Mouse (Mus musculus): ENCODE results near the gene Mvd.

Gene Mvd

DNA sequence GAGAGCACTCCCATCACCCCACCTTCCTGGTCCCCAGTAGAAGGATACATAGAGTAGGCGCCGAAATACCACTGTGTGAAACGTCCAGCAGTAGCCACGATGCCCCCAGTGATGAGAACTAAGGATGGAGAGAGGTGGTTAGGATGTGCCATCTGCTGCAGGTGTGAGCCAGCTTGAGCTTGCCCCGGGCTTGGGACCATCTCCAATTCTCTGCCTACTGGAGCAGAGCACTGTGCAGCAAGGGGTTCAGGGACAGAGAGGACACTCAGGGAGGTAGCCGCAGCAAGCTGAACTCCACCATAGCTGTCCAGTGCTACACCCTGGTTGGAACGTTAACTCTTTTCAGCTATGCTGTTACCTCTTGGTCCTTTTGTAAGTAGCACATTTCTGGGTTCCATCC, 15.6 kb downstream of the Mvd start:
- no peak for DNase-seq (ENCODE audit: low spot score in 2 of 2)

DNA sequence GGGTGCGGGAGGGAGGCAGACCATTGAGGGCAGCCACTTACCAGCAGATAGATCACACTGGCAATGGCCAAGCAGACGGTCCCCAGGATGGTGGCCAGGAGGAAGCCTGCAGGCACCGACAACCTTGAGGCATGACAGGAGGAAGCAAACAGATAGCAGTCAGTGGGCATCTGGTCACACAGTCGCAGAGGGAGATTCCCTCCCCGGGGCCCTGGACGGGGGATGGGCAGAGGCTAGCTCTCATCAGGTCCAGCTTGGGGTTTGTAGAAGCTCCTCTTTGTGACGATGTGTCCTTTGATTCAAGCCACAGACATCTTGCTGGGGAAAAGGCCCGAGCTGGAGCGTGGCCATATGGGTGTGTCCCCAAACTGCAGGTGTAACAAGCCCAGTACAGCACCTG, 17.1 kb downstream of the Mvd start:
- no peak for DNase-seq (ENCODE audit: low spot score in 2 of 2)

DNA sequence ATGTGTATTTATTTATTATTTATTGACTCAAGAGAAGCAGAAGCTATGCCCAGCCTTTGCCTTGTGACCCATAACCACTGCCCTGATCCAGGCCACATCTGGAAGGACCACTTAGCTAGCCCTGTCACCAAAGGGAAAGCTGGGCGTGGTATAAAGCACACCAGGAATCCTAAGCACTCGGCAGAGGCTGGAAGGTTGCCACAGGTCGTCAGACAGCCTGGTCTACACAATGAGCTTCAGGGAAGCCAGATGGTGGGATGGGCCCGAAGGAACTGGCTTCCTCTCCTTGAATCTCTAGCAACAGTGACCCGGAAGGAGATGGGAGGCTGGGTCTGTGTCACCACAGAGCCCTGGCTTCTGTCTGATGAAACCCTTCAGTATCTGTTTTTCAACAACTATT, 19.6 kb downstream of the Mvd start:
- no peak for DNase-seq (ENCODE audit: low spot score in 2 of 2)

GRCm38 (mm10) chr8:122423217-122423616, 20.0 kb downstream of the Mvd start:
- no peak for DNase-seq (ENCODE audit: low spot score in 2 of 2)

- no peak for DNase-seq (ENCODE audit: low spot score in 2 of 2)
These were observed 21.7 kb downstream of the Mvd start, which contains the start of gene Il17c for GRCm38 (mm10) chr8:122421376-122422070. Gene Il17c (plus strand): TSS chr8:122422020.

- DNase-seq (ENCODE audit: low spot score in 2 of 2) = no peak
These were observed 23.2 kb downstream of the Mvd start for GRCm38 (mm10) chr8:122419881-122420555.

GRCm38 (mm10) chr8:122415554-122415953, 27.7 kb downstream of the Mvd start:
- no peak for DNase-seq (ENCODE audit: low spot score in 2 of 2)

- DNase-seq (ENCODE audit: low spot score in 2 of 2) = no peak
These were observed 28.9 kb downstream of the Mvd start for GRCm38 (mm10) chr8:122414311-122414710.

- DNase-seq (ENCODE audit: low spot score in 2 of 2) = no peak
These were observed 35.5 kb downstream of the Mvd start for GRCm38 (mm10) chr8:122407678-122408077.

DNA sequence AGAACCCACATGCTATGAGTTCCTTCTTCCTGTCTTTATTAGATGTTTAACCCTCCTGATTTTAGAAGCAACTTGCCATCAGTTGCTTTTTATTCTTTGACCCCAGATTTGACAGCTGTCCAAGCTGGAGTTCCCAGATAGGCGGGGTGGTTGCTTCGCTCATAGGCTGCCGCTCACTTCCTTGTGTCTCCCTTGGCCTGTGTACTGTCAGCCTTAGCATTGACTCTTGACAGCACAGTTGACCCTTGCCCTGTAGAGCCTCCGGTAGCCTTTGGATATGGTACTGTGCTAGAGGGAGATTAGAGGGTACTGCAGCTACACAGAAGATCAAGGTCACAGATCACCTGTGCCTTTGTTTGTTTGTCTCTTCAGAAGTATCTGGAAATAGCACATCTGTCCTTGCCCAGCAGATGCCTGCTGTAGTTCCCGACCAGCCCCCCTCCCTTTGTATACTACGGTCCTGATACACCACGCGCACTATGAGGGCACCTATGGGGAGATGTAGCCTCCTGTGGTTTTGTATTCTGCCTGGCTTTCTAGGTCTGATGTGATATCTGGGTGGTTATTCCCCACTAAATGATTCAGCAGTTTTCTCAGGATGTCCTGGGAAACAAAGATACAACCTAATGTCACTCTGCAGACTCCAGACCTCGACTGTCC, 37.9 kb downstream of the Mvd start:
- no peak for DNase-seq (ENCODE audit: low spot score in 2 of 2)

DNA sequence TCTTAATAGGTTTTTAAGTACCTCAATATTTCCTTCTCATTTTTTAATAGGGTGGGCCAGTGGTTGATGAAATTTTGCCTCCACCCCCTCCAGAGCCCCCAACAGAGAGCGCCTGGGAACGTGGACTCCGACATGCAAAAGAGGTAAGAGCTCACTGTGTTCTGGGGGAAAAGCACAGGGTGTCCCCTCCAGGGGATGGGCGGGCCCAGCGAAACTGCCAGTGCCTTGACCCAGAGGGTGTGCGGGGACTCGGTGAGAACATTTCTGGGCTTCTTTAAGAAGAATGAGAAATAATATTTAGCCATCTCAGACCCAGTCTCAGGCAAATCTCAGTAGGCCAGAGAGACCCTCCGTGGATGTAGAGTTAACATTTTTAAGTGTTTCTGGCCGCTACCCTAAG, 45.0 kb downstream of the Mvd start:
- DNase-seq (ENCODE audit: low spot score in 2 of 2) = no peak

DNA sequence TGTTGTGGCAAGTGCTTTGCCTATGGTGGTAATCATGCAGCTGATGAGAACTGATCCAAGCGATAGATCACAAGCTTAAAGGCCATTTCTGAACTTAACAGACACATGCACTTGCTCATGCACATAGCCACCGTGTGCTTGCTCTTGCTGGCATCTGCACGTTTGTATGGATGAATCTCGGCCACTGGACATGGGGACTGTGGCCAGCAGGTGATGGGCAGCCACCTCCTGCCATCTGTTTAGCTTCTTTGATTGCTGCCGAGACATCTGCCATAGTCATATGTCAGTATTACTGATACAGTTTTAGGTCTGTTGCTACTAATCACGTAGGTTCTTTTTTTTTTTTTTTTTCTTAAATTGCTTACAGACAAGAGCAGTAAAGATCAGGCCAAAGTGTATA, 47.9 kb downstream of the Mvd start:
- DNase-seq (ENCODE audit: low spot score in 2 of 2) = no peak

DNA sequence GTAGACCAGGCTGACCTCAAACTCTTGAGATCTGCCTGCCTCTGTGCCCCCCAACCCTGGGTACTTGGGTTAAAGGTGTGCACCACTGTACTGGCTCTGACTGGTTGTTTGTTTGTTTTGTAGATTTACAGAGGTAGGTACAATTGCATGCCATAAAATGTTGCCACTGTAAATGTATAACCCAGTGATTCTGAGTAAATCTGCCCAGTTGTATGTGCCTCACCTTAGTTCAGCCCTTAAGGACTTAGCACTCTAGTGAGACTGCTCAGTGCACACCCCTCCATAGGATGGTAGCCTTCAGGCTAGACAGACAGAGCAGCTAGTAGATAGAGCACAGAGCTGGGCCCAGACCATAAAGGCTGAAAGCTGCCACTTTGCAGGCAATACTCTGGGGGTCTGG, 49.5 kb downstream of the Mvd start:
- no peak for DNase-seq (ENCODE audit: low spot score in 2 of 2)

DNA sequence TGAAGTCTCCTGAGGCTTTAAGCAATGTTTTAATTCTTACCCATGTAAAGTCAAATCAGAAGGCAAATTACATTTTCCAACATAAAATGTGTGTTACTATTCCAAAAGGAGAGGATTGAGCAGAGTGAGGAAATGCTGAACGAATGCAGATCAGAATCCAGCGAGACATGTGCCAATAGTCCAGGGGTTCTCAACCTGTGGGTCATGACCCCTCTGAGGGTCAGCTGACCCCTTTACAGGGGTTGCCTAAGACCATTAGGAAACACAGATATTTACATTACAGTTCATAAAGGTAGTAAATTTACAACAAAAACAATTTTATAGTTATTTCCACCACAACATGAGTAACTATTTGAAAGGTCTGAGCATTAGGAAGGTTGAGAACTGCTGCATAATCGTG, 52.5 kb downstream of the Mvd start:
- DNase-seq (ENCODE audit: low spot score in 2 of 2) = no peak

DNA sequence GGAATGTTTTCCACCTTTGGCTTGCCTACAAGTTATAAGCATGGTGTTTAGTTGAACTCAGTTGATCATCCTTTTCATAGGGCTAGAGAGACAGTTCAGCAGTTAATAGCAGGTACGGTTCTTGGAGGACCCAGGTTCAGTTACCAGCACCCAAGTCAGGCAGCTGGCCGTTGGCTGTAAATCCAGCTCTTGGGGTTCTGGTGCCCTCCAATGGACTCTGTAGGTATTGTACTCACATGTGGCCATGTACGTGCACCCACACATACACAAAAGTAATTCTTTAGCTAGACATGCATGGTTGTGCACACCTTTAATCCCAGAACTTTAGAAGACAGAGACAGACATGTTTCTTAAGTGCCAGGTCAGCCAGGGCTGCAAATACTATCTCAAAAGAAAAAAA, 53.9 kb downstream of the Mvd start:
- DNase-seq (ENCODE audit: low spot score in 2 of 2) = no peak

Measured in urinary bladder, postnatal 4 days (tissue).